Comparison of ENCODE assay signal across 27 mouse cellular contexts in the genomic region with DNA sequence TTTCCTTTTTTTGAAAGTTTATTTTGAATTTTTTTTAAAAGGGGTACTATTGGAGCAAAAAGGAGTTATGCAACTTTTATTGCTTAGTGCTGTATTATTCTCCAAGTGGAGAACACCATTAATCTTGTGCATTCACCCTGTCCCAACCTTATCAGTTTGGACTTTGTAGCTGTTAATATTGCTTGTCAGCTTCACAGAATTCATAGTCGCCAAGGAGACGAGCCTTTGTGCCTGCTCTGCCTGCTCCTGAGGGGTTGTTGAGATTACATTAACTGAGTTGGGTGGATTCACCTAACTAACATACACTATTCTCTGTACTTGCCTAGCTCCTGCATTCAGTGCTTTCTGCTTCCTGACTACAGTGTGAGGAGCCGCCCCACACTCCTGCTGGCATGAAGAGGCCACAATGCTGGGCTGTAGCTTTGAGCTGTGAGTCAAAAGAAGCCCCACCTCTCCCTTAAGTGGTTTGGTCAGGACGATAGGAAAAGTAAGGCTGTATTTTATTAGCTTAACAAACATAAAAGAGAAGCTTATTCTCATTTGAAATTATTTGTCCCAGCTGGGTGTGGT. TPM values are rescaled to one million over a fixed set of nuclear protein-coding genes. Genes with fewer than 3 reads are reported as not detected.
DNase-seq lines count a peak whose midpoint lies in the region; ATAC-seq and TF ChIP-seq lines count a peak whose summit lies in the region.
"Had no signal": no experiment of that assay in that cellular context is flagged by ENCODE, and none has a peak within 500 bp of the region (broad histone marks: within the 10 kb centered on the region; RNA-seq: fewer than 3 reads in every experiment).

No protein-coding gene starts in this region.

- H3K4me1 ChIP-seq in ES-Bruce4 (ENCODE audit: control insufficient read depth, insufficient read depth, low read length): no peaks in the 10 kb centered on the region
- H3K4me1 ChIP-seq in intestine, embryonic 16.5 days (ENCODE audit: control insufficient read depth, insufficient read depth, low read length): no peaks in the 10 kb centered on the region
- H3K4me1 ChIP-seq in stomach, embryonic 15.5 days: no peaks in the 10 kb centered on the region
- H3K4me1 ChIP-seq: embryonic facial prominence, embryonic 15.5 days; forebrain, embryonic 10.5 days; heart, embryonic 13.5 days; hindbrain, embryonic 13.5 days had no signal

- TF ChIP-seq CTCF in ES-Bruce4 (IDR thresholded peaks at IDR 0.05; ENCODE audit: low read depth, low read length): no peak

- H3K4me2 ChIP-seq in intestine, embryonic 16.5 days (ENCODE audit: low read depth, low read length): no peak overlapping the region
- H3K4me2 ChIP-seq in stomach, embryonic 15.5 days: no peak overlapping the region
- H3K4me2 ChIP-seq: embryonic facial prominence, embryonic 15.5 days; heart, embryonic 13.5 days; hindbrain, embryonic 13.5 days had no signal

- WGBS in intestine, embryonic 16.5 days: 40% methylated on average over 4 of the region's 4 CpGs
- WGBS in stomach, embryonic 15.5 days: 46% methylated on average over 4 of the region's 4 CpGs

- H3K27ac ChIP-seq in ES-Bruce4 (ENCODE audit: insufficient read depth, low read length): peak overlapping the region; percentile 41; the same call in 1 of the 2 replicates
- peak overlapping the region; percentile 82 for H3K27ac ChIP-seq in intestine, embryonic 16.5 days (ENCODE audit: low read length)
- no peak overlapping the region for H3K27ac ChIP-seq in stomach, embryonic 15.5 days
- H3K27ac ChIP-seq: embryonic facial prominence, embryonic 15.5 days; forebrain, embryonic 10.5 days; gastrocnemius, adult 2 months; heart, embryonic 13.5 days; hindbrain, embryonic 13.5 days; hindbrain, postnatal 0 days had no signal

- TF ChIP-seq EP300 in ES-Bruce4 (IDR thresholded peaks at IDR 0.05; ENCODE audit: insufficient read depth, low read depth, low read length): no peak

- H3K9me3 ChIP-seq in ES-Bruce4 (replicated peaks; ENCODE audit: control insufficient read depth, insufficient read depth, low read length, poor library complexity, severe bottlenecking): no peaks in the 10 kb centered on the region
- H3K9me3 ChIP-seq in intestine, embryonic 16.5 days (ENCODE audit: control insufficient read depth, low read length): no peaks in the 10 kb centered on the region; the same call in 1 of the 2 replicates
- H3K9me3 ChIP-seq in stomach, embryonic 15.5 days: no peaks in the 10 kb centered on the region
- H3K9me3 ChIP-seq: embryonic facial prominence, embryonic 15.5 days; forebrain, embryonic 10.5 days; heart, embryonic 13.5 days; hindbrain, embryonic 13.5 days had no signal

- H3K36me3 ChIP-seq in ES-Bruce4 (ENCODE audit: control insufficient read depth, insufficient read depth, low read length, poor library complexity, severe bottlenecking): no peaks in the 10 kb centered on the region
- H3K36me3 ChIP-seq in intestine, embryonic 16.5 days (ENCODE audit: control insufficient read depth, insufficient read depth, low read length): no peaks in the 10 kb centered on the region
- no peaks in the 10 kb centered on the region for H3K36me3 ChIP-seq in stomach, embryonic 15.5 days
- H3K36me3 ChIP-seq: embryonic facial prominence, embryonic 15.5 days; forebrain, embryonic 10.5 days; heart, embryonic 13.5 days; hindbrain, embryonic 13.5 days had no signal

- DNase-seq in R1 (ENCODE audit: low read depth, low spot score): peak; percentile 41
- DNase-seq in natural killer cell, adult 2 months (ENCODE audit: low spot score in 2 of 2): no peak
- no peak for DNase-seq in embryo, embryonic 10 days (ENCODE audit: low spot score)
- no peak for DNase-seq in right cerebral cortex, postnatal 4 days
- DNase-seq: adrenal gland, adult 2 months; adrenal gland, postnatal 25 days; cerebellum, adult 2 months; cerebellum, postnatal 10 days; embryo, embryonic 11 days; gastrocnemius, adult 2 months; gastrocnemius, postnatal 25 days; heart, postnatal 10 days; heart, postnatal 4 days had no signal

- H3K4me3 ChIP-seq in ES-Bruce4 (ENCODE audit: low read depth, low read length): no peak overlapping the region
- no peak overlapping the region for H3K4me3 ChIP-seq in intestine, embryonic 16.5 days (ENCODE audit: low read length)
- H3K4me3 ChIP-seq in stomach, embryonic 15.5 days (replicated peaks): no peak overlapping the region
- H3K4me3 ChIP-seq: embryonic facial prominence, embryonic 15.5 days; erythroblast, embryonic 14.5 days; forebrain, embryonic 10.5 days; gastrocnemius, adult 2 months; heart, embryonic 13.5 days; hindbrain, embryonic 13.5 days had no signal

- no peak for TF ChIP-seq POLR2A in ES-Bruce4 (IDR thresholded peaks at IDR 0.05; ENCODE audit: insufficient read depth, low read length)

- no peak overlapping the region for H3K9ac ChIP-seq in ES-Bruce4 (ENCODE audit: low read depth, poor library complexity, severe bottlenecking)
- H3K9ac ChIP-seq in intestine, embryonic 16.5 days (ENCODE audit: low read depth, low read length): no peak overlapping the region
- no peak overlapping the region for H3K9ac ChIP-seq in stomach, embryonic 15.5 days
- H3K9ac ChIP-seq: embryonic facial prominence, embryonic 15.5 days; heart, embryonic 13.5 days; hindbrain, embryonic 13.5 days had no signal

- ATAC-seq in intestine, embryonic 16.5 days: peak; percentile 98
- ATAC-seq in stomach, embryonic 15.5 days (ENCODE audit: insufficient read depth, low FRiP score, low read depth): peak; percentile 84
- ATAC-seq in cerebellum, adult (ENCODE audit: insufficient number of reproducible peaks, low FRiP score, low TSS enrichment): no peak
- ATAC-seq: activated CD4-positive, CD25-positive, alpha-beta regulatory T cell, adult 4 months; forebrain, embryonic 14.5 days; hindbrain, postnatal 0 days had no signal

- no peaks in the 10 kb centered on the region for H3K27me3 ChIP-seq in ES-Bruce4 (ENCODE audit: control insufficient read depth, insufficient read depth, low read length, poor library complexity, severe bottlenecking)
- H3K27me3 ChIP-seq in intestine, embryonic 16.5 days (replicated peaks; ENCODE audit: control insufficient read depth, insufficient read depth, low read length): no peaks in the 10 kb centered on the region
- no peaks in the 10 kb centered on the region for H3K27me3 ChIP-seq in stomach, embryonic 15.5 days (replicated peaks)
- H3K27me3 ChIP-seq: embryonic facial prominence, embryonic 15.5 days; heart, embryonic 13.5 days; hindbrain, embryonic 13.5 days had no signal

RNA-seq across cellular contexts. Expression of a gene that starts 24.8 kb away (rescaled TPM):
- 72.5 and 78.2 TPM in 2 replicates for polyA plus RNA-seq in ES-Bruce4 (2011; ENCODE audit: insufficient read depth, insufficient read length, low read depth, missing spikeins)
- polyA plus RNA-seq in intestine, embryonic 16.5 days (2015; fragmentation: Nextera tagmentation; extraction: Ambion mirVana): 11.2 and 12.5 TPM in 2 replicates
- polyA plus RNA-seq in stomach, embryonic 15.5 days (2015; fragmentation: Nextera tagmentation; extraction: Ambion mirVana): 16.2 and 16.6 TPM in 2 replicates

RNA-seq across cellular contexts. Expression of a gene that starts 50.7 kb away (rescaled TPM):
- not detected in 2 replicates for polyA plus RNA-seq in ES-Bruce4 (2011; ENCODE audit: insufficient read depth, insufficient read length, low read depth, missing spikeins)
- polyA plus RNA-seq in intestine, embryonic 16.5 days (2015; fragmentation: Nextera tagmentation; extraction: Ambion mirVana): not detected in 2 replicates
- polyA plus RNA-seq in stomach, embryonic 15.5 days (2015; fragmentation: Nextera tagmentation; extraction: Ambion mirVana): not detected in 2 replicates
- polyA plus RNA-seq: activated CD4-positive, CD25-positive, alpha-beta regulatory T cell, adult 4 months; adrenal gland, adult 2 months; C2C12; cerebellum, adult 2 months; embryonic facial prominence, embryonic 11.5 days; embryonic facial prominence, embryonic 15.5 days; erythroblast, embryonic 14.5 days; forebrain, embryonic 10.5 days; forebrain, embryonic 14.5 days; heart, embryonic 13.5 days; hindbrain, embryonic 13.5 days; hindbrain, postnatal 0 days had no signal
